Mouse (Mus musculus) induced T-regulatory cell, adult 2 months (primary cell): ENCODE measurements around the gene Azgp1.
"Not testable (repeated sequence)": the region's sequence is repeated elsewhere in the genome, so short reads cannot be mapped to it uniquely, and the experiment has no call there.

Source experiments
- DNase-seq: peaks from one replicate; pipeline ENCODE4 v3.0.0-alpha.2; 2012; ENCODE audit warnings: low read depth

Azgp1 gene

DNA sequence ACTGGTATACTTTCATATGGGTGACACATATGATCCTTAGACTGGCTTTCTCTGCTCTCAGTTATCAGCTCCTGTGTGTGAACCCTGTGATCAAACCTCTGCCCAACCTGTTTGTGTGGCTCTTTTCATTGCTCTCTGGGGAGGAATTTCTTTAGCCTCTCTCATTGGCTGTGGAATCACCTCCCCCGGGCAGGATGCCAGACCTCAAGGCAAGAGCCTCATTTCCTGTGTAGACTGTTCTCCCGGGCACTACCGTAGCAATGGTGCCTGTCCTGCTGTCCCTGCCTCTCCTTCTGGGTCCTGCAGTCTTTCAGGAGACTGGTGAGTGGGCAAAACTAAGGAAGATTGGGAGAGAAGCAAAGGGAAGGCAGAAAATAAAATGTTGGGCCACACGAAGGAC is at the start of gene Azgp1:
Gene Azgp1, plus strand, starts transcription at position 221 of the 400 bp plus-strand sequence.
- DNase-seq, result no peak

DNA sequence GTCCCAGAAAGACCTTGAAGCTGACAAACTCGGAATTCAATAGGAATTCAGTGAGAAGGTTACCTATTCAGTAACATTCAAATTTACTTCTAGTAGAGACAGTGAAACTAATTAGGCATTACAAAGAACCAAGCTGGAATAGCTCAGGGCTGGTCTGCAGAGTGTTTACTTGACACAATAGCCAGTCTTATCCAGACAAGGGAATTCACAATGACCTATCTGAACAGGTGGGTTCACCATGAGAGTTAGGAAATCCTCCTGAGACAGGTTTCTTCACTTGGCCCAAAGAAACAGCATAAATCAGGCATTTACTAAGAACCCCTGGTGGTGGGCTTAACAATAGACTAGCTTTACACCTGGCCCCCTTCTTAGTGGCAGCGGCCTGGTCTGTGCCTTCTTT is 47.4 kb upstream of the Azgp1 start:
- DNase-seq, result not testable (repeated sequence)

GRCm38 (mm10) chr5:137936486-137936885 is 44.8 kb upstream of the Azgp1 start:
- DNase-seq, result no peak

DNA sequence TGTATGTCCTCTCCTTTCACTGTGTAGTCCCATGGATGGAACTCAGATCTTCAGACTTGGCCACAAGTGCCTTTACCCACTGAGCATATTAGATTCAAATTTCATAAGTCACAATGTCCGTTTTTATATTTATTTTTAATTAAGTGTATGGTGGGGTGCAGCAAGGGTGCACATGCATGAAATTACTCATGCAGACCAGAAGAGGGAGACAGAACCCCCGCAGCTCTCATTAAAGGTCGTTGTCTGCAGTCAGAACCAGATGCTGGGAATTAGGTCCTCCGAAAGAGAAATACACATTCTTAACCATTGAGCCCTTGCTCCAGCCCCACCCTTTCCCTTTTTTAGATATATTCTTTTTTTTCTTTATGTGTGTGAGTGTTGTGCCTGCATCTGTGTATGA is 44.1 kb upstream of the Azgp1 start:
- peak; percentile 4 for DNase-seq

GRCm38 (mm10) chr5:137940948-137941347 is 40.4 kb upstream of the Azgp1 start:
- no peak for DNase-seq

DNA sequence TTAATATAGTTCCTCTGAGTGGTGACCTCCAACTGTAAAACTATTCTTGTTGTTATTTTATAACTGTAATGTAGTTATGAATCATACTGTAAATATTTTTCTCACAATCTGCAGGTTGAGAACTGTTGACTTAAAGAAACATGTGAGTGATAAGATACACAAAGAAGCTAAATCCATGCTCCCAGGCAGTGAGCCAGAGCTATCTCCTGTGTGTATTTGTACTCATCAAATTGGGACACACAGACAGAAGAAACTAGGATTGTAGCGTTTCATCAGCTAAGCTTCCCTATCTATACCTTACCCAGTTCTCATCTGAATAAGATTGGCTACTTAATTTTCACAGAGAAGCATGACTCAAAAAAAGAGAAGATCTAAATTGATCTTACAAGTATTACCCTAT is 38.2 kb upstream of the Azgp1 start:
- no peak for DNase-seq

- no peak for DNase-seq
These were observed 34.0 kb upstream of the Azgp1 start for GRCm38 (mm10) chr5:137947303-137947702.

DNA sequence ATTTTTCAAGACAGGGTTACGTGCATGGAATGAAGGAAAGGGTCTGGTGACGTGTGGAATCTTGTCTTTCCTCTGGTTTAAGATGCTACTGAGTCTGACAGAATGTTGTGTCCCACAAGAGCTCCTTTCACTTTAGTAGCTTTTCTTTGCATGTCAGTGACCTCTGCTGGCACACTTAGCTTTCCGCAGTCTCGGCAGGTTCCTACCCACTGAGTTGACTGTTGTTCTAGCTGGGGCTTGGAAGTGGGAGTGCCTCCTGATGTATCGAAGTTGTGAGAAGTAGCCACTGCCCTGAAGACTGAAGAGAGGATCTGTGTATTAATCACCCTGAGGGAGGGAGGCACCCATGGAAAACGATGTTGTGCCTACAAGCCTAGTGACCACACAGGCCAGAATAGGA is 30.1 kb upstream of the Azgp1 start:
- DNase-seq, result no peak

DNA sequence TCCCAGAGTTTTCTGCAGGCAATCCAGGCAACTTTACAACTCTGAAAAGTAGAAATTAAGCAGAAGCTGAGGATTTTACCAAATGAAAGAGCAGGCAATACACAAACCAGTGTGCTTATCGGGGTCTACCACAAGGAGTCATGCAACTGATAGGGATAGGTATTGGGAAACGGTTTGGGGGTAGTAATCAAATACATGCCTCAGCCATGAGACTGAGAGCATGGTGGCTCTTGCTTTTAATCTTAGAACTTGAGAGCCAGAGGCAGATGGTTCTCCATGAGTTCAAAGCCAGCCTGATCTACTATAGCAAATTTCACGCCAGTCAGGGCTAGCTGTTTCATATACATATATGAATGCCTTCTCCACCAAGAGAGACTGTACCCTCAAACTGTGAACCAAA is 24.9 kb upstream of the Azgp1 start:
- DNase-seq, result no peak

DNA sequence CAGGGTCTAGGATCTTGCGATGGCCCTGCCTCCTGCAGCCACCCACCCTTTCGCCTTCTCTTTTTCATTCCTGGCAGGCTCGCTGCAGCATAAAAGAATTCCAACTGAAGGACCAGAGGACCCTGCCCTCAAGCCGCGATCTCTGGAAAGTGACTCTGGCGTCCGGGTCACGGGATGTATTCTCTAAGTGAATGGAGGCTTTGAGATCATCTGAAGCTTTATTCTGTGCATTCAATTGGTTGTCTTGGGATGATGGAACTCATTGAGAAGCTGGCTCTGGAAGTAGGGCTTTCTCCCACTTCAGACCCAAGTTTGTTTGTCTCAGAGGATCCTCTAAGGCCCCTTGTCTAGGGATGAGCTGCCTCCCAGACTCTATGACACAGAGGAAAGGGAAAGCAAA is 18.4 kb upstream of the Azgp1 start, which contains the start of gene Gjc3:
Gene Gjc3, minus strand, starts transcription at position 154 of the 400 bp plus-strand sequence.
- DNase-seq, result no peak

DNA sequence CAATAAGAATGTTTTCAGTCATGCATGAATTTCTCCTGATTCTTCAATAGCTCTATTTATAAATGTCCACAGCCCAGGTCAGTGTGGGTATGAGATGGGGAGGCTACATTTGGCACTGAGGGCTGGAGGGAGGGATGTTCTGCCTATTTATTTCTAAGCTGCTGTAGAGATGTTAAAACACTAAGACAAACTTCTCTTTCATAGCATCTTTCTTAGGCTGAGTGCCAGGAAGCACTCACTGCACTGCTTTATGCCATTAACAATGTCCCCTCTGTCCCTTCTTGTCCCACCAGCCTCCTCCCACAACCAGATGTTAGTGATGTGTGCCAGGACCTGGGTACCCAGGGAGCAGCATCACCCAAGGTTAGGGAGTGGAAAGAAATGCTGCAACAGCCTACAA is 14.8 kb upstream of the Azgp1 start:
- DNase-seq, result no peak

DNA sequence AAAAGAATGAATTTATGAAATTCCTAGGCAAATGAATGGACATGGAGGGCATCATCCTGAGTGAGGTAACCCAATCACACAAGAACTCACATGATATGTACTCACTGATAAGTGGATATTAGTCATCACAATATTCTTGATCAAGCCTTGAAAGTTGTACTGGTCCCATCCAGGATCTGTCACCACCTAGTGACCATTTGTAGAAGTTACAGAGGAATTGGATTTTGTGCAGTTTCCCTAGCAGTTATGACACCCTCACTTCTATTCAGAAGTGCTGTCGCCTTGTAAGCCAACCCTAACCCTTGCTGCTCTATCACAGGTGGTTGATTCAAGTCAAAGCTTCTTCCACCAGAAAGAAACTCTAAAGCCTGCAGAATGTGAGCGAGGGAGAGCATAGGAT is 8.2 kb upstream of the Azgp1 start:
- DNase-seq, result peak; percentile 21

DNA sequence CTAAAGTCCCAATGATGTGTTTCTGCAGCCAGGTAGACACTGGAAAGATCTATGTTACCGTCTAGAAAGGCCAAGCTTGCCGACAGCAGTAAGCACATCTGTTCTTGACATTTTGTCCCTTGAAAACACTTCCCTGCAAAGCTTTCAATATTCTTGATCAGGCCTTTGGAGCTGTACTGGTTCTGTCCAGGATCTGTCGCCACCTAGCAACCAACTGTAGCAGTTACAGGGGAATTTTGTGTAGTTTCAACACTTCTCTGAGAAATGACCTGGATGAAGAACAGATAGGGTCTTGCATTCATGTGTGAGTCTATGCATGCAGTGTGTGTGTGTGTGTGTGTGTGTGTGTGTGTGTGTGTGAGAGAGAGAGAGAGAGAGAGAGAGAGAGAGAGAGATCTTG is 7.6 kb upstream of the Azgp1 start:
- DNase-seq, result peak; percentile 9

DNA sequence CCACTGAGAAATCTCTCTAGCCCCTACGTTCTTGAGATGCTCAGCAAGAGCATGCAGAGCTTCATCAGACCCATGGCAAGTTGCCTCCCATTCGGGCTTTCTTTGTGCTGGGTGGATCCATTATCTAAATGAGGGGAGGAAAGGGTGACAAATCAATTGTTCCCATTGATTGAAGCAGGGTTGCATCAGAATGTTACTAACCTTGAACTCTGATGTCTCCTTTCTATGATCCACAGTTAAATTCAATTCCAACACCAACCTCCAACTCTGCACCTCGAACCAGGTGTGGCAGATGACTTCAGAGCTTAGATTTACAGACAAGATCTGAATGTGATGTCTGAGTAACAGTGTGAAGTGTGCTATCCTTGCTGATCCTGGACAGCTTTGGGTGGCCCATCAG is 6.6 kb upstream of the Azgp1 start:
- no peak for DNase-seq

- DNase-seq, result no peak
These were observed 5.9 kb upstream of the Azgp1 start for GRCm38 (mm10) chr5:137975434-137975833.

GRCm38 (mm10) chr5:137977291-137977690 is 4.0 kb upstream of the Azgp1 start:
- DNase-seq, result no peak

- no peak for DNase-seq
These were observed 2.2 kb upstream of the Azgp1 start for GRCm38 (mm10) chr5:137979081-137979480.

DNA sequence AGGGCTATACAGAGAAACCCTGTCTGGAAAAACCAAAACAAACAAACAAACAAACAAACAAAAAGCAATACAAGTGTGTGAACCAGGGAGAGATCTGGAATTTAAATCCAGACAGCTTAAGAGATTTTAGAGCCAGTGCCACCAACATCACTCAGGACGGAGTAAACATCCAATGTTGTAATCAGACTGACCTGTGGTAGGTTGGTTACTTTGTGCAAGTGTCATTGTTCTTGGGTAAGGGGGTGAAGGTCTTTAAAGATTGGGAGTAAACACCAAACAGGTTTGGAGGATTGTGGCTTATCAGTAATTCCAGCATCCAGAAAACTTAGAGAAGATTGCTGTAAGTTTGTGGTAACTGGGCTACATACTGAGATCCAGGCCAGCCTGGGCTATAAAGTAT is 5.0 kb downstream of the Azgp1 start:
- DNase-seq, result no peak

DNA sequence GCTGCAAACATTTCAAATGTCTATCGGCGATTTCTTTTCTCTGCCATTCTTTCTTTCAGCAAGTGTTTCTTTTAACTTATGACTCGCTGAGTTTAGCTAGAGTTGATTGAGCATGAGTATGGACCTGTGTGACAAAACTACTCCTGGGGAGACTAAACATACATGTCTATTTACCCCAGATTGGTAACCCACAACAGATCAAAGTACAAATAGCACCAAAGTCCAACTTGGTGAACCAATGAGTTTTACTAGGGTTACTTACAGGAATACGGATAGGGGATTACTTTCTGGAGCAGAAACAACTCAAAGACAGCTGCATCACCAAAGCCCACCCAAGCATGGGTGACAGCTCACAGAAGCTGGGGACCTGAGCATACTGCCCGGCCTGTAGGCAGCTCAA is 28.1 kb downstream of the Azgp1 start:
- no peak for DNase-seq

- no peak for DNase-seq
These were observed 31.1 kb downstream of the Azgp1 start for GRCm38 (mm10) chr5:138012382-138012781.

GRCm38 (mm10) chr5:138016530-138016929 is 35.2 kb downstream of the Azgp1 start:
- DNase-seq, result no peak

- no peak for DNase-seq
These were observed 35.7 kb downstream of the Azgp1 start for GRCm38 (mm10) chr5:138016997-138017396.

DNA sequence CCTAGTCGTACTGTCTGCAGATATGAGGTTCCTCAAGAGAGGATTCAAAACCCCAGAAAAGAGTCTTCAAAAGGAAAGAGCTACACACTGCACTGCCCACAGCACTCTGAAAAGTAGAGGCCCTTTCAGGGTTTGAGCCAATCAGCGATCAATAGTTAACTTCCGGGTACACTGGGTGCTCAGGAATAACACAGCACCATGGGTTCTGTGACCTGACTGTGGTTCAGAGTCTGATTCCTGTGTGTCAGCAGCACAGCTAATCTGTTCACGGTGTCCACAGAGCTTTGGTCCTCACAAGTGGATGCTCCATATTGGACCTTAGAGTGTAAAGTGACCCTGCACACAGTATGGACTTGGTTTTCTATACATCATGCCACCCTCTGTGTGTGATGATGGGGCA is 38.3 kb downstream of the Azgp1 start:
- DNase-seq, result not testable (repeated sequence)

DNA sequence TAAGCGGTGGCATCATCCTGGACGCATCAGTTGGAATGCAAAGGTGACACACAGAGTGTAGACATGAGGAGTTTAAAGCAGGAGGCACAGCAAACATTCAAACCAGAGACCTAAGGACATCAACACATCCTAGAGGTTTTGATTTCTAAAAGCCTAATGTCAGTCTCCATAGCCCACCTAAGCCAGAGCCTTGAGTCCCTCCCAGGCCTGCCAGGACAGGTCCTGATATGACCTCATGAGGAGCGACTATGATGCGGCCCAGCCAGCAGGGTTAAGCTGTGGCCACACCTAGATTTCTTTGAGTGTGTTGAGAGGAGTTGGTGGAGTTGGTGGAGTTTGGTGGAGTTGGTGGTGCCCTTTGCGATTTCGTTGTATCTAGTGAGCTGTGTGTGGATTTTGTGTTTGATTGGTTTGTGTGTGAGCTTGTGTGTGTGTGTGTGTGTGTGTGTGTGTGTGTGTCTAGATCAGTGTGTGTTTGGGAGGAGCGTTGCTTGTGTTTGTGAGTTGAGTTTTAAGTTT is 39.7 kb downstream of the Azgp1 start, which contains the start of the genes Smok3a and Smok3b:
Gene Smok3a, plus strand, starts transcription at position 301 of the 519 bp plus-strand sequence.
Gene Smok3b, plus strand, starts transcription at position 469 of the 519 bp plus-strand sequence.
- not testable (repeated sequence) for DNase-seq
